Mouse (Mus musculus) limb, embryonic 12.5 days (tissue): ENCODE measurements around the gene Crebzf. TPM values are rescaled to one million over a fixed set of nuclear protein-coding genes. Genes with fewer than 3 reads are reported as not detected.
A peak's percentile ranks its signal among the peaks of the same experiment; 100 is the strongest.

Experiments used
- ATAC-seq: fragments of 200-750 bp; cut with Nextera tagmentation; 2 replicates; pipeline ENCODE4 v1.8.0; 2017; ENCODE audit warnings: low read depth, moderate TSS enrichment; ENCODE audit not compliant: insufficient number of reproducible peaks, insufficient read depth, low FRiP score, low TSS enrichment
- H3K27ac ChIP-seq: fragments of 300-500 bp; sonication (generic); 2 replicates; pipeline ENCODE4 v1.5.1; 2016; ENCODE audit warnings: mild to moderate bottlenecking, moderate library complexity
- H3K27me3 ChIP-seq: fragments of 300-500 bp; sonication (generic); 2 replicates; pipeline ENCODE4 v1.6.1; 2016; ENCODE audit warnings: mild to moderate bottlenecking, moderate library complexity
- H3K36me3 ChIP-seq: fragments of 300-500 bp; sonication (generic); 2 replicates; pipeline ENCODE4 v1.6.1; 2016; ENCODE audit warnings: mild to moderate bottlenecking, moderate library complexity
- H3K4me1 ChIP-seq: fragments of 300-500 bp; sonication (generic); replicated peaks from 2 replicates; pipeline ENCODE4 v1.6.1; 2016
- H3K4me2 ChIP-seq: fragments of 300-500 bp; sonication (generic); 2 replicates; pipeline ENCODE4 v1.6.1; 2016; ENCODE audit warnings: mild to moderate bottlenecking, moderate library complexity
- H3K4me3 ChIP-seq: fragments of 300-500 bp; sonication (generic); replicated peaks from 2 replicates; pipeline ENCODE4 v1.5.1; 2016; ENCODE audit warnings: mild to moderate bottlenecking
- H3K9ac ChIP-seq: fragments of 300-500 bp; sonication (generic); replicated peaks from 2 replicates; pipeline ENCODE4 v1.6.1; 2016; ENCODE audit warnings: mild to moderate bottlenecking, moderate library complexity
- H3K9me3 ChIP-seq: fragments of 300-500 bp; sonication (generic); 2 replicates; pipeline ENCODE4 v1.6.1; 2016; ENCODE audit warnings: mild to moderate bottlenecking, moderate library complexity
- WGBS: fragments of 180-500 bp; shearing (Covaris S2); methylation state at CpG from one replicate; pipeline ENCODE4 v1.1.7; 2016; 5-methylcytosine and 5-hydroxymethylcytosine counted together
- polyA plus RNA-seq: library from polyadenylated mRNA; unstranded; fragments of >200 nt; fragmentation: Nextera tagmentation; extraction: Ambion mirVana; gene quantifications from 2 replicates; pipeline ENCODE4 v1.2.1, GENCODE M21; 2016

Crebzf gene
- polyA plus RNA-seq, 1 experiment from 2014 or later: 59.5 TPM

DNA sequence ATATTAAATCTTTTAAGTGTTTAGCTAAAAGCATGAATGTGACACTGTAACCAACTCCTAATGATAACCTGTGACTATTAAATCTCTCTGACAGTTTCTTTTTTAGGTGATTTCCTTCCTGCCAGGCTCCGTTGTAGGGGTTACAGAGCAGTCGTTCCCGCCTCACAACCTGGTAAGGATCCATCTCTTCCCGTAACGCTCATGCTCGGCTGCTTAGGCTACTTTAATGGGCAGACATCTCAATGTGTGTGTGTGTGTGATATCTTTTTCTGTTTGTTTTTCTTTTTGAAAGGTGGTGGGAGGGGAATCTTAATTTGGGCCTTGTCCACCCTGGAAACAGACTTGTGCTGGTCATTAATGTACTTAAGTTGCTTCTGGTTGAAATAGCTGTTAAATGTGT lies 1.7 kb downstream of the Crebzf start:
- Histone ChIP-seq H3K27ac (peak overlapping the region; percentile 99; the same call in 1 of the 2 replicates), H3K4me1 (0 out of 2 replicates have a peak, but pooled peaks cover 3% of the 10 kb centered on the region), H3K9ac (peak overlapping the region; percentile 99), H3K4me2 (peak overlapping the region; percentile 95), H3K4me3 (peak overlapping the region; percentile 96), H3K27me3 (no peaks in the 10 kb centered on the region), H3K9me3 (no peaks in the 10 kb centered on the region), H3K36me3 (peaks cover 14% of the 10 kb centered on the region)
- ATAC-seq: no peak
- WGBS: 0% methylated on average over 6 of the region's 6 CpGs

DNA sequence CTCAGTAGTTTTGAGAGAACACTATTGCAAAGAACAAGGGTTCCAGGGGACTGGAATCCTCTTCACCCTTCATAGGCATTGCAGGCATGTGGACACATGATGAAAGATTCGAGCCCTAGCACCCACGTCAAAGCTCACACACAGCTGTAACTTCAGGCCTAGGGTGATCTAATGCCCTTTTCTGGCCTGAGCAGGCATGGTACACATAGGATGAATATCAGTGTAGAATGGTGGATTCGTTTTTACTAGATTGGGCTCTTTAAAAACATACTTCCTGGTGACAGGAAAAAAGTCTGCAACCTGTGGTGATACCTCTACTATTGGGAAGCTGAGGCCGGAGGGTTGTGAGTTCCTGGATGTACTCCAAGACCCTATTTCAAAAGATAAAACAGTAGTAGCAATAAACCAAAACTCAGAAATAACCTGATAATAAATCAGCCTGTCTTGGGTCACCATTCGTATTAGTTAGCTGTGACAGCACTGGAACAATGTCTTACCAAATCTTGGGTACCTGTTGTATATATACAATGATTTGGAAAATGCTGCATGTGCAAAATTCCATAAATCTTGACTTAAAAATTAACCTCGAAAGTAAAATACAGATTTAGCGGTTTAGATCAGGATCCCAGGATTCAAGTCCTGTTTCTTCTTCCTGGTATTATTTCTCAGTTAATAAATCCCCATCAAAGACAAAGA lies 13.8 kb downstream of the Crebzf start:
- H3K27ac ChIP-seq: no peak overlapping the region; the same call in 1 of the 2 replicates
- peaks cover 31% of the 10 kb centered on the region for H3K36me3 ChIP-seq
- H3K27me3 ChIP-seq: no peaks in the 10 kb centered on the region
- ATAC-seq: no peak
- 32% methylated on average over 7 of the region's 7 CpGs for WGBS
- H3K4me1 ChIP-seq: peaks cover 10% of the 10 kb centered on the region
- H3K4me2 ChIP-seq: peak overlapping the region; percentile 66
- peak overlapping the region; percentile 72 for H3K4me3 ChIP-seq
- H3K9me3 ChIP-seq: no peaks in the 10 kb centered on the region
- H3K9ac ChIP-seq: peak overlapping the region; percentile 74

DNA sequence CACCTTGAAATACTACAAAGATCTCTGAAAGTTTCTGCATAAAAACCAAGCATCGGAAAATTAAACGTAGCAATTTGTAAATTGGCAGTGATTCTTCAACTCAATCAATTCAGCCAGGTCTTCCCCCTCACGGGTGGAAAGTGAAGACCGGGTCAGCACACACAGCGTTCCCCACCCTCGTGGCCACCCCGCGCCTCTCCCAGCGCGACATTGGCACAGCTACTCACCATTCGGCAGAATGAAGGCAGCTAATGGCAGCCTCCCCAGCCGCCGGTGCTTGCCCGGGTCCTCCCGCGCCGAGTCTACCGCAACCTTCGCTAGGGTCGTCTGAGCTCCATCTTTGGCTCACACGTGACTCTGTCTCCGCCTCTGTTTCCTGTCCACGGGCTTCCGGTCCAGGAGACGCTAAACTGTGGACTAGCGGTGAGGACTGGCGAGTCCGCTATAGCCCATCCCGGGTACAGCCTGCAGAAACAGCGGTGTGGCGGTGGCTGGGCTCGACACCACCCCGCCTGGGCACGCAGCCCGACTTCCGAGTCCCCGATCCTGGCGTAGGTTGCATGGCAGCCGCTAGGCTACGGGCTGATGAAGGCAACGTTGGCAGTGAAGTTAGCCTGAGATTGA lies 14.4 kb downstream of the Crebzf start, which contains the start of gene Tmem126a:
Gene Tmem126a, minus strand, starts transcription at position 385 of the 624 bp plus-strand sequence.
- Histone ChIP-seq H3K36me3 (peaks cover 25% of the 10 kb centered on the region), H3K4me1 (peaks cover 10% of the 10 kb centered on the region), H3K9me3 (no peaks in the 10 kb centered on the region), H3K27me3 (0 out of 2 replicates have a peak, but pooled peaks cover 4% of the 10 kb centered on the region), H3K9ac (peak within 1 kb of the TSS; percentile 74), H3K4me3 (peak within 1 kb of the TSS; percentile 72), H3K4me2 (peak within 1 kb of the TSS; percentile 66), H3K27ac (peak within 1 kb of the TSS; percentile 95)
- WGBS: under 1% methylated on average over 41 of the region's 41 CpGs
- ATAC-seq: peak; percentile 98

DNA sequence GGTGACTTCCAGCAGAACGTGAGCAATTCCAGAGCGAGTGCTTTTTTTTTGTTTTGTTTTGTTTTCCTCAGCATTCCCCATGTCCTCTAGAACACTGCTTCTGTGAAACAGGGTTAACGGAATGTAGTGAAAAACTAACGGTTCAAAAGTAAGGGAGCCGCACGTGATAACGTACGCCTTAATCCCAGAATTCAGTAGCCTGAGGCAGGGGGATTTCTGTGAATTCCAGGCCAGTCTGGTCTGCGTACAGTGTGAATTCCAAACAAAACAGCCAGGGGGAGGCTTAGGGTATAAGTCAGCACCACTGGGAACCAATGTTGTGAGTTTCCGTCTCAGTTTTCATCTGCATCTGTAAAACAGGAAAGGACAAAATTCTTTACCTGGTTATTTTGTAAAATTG lies 15.0 kb downstream of the Crebzf start:
- Histone ChIP-seq H3K4me3 (peak overlapping the region; percentile 72), H3K9me3 (no peaks in the 10 kb centered on the region), H3K27ac (peak overlapping the region; percentile 95), H3K36me3 (peaks cover 21% of the 10 kb centered on the region), H3K9ac (peak overlapping the region; percentile 74), H3K27me3 (0 out of 2 replicates have a peak, but pooled peaks cover 4% of the 10 kb centered on the region), H3K4me2 (peak overlapping the region; percentile 66), H3K4me1 (peaks cover 10% of the 10 kb centered on the region)
- 12% methylated on average over 10 of the region's 10 CpGs for WGBS
- ATAC-seq: peak; percentile 50; the same call in 1 of the 2 replicates

DNA sequence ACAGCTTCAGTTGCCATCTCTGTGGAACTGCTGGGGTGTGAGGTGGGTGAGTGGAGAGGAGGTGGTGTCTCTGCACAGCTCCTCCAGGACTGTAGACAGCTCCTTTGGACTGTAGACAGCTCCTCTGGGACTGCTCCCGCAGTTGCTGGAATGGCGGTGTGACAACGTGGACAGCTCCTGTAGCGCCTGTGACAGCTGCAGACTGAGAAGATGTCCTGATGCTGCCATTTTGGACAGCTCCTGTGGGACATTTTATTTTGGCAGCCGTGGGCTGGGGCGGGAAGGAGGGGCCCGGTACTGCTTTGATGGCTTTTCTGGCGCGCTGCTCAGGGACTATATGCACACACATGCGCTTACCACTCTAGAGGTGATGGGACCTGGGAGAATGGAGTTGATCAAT lies 17.8 kb downstream of the Crebzf start:
- Histone ChIP-seq H3K4me3 (no peak overlapping the region), H3K27ac (no peak overlapping the region), H3K9ac (no peak overlapping the region), H3K36me3 (no peaks in the 10 kb centered on the region), H3K4me2 (no peak overlapping the region), H3K9me3 (no peaks in the 10 kb centered on the region), H3K27me3 (0 out of 2 replicates have a peak, but pooled peaks cover 4% of the 10 kb centered on the region), H3K4me1 (peaks cover 10% of the 10 kb centered on the region)
- ATAC-seq: no peak
- 60% methylated on average over 10 of the region's 10 CpGs for WGBS

DNA sequence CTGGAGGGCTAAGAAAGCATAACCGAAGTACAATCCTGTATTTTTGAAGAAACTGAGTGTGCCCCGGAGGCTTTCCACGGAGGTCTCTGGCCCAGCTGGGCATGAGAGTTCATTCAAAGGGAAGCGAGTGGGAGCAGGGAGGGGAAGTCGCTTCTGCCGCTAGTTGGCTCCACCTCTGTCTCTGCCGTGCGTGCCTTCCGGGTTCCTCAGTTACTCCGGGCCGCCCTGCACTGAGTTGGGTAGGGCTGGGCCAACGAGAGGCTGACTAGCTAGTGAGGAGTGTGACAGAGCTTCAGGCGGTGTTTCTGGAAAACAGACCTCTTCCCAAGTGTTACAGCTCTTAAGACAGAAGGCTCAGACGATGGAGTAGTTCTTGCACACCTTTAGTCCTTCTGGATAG lies 18.4 kb downstream of the Crebzf start:
- ATAC-seq: no peak
- Histone ChIP-seq H3K9me3 (no peaks in the 10 kb centered on the region), H3K4me2 (no peak overlapping the region), H3K4me3 (no peak overlapping the region), H3K27ac (no peak overlapping the region), H3K36me3 (no peaks in the 10 kb centered on the region), H3K9ac (no peak overlapping the region), H3K27me3 (0 out of 2 replicates have a peak, but pooled peaks cover 4% of the 10 kb centered on the region), H3K4me1 (peaks cover 5% of the 10 kb centered on the region)
- WGBS: 21% methylated on average over 14 of the region's 14 CpGs

DNA sequence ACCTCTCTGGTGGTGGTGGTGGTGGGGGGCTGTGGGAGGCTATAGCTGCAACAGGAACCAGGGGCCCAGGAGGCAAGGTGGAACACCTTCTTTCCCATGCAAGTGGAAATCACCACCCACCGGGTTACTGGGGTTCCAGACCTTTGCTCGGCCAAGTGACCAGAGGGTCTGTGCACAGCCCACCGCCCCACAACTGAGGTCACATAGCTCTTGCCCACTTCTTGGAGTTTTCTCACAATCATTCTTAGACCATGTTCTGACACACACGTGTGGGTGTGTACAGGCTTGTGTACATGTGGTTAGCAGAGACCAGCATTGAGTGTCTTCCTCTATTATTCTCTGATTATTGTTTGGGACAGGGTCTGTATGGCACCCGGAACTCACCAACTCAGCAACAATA lies 18.9 kb downstream of the Crebzf start:
- Histone ChIP-seq H3K36me3 (no peaks in the 10 kb centered on the region), H3K4me3 (no peak overlapping the region), H3K4me2 (no peak overlapping the region), H3K9ac (no peak overlapping the region), H3K27ac (no peak overlapping the region), H3K4me1 (peaks cover under 1% of the 10 kb centered on the region; the same call in 1 of the 2 replicates), H3K9me3 (no peaks in the 10 kb centered on the region), H3K27me3 (0 out of 2 replicates have a peak, but pooled peaks cover 4% of the 10 kb centered on the region)
- no peak for ATAC-seq
- 92% methylated on average over 5 of the region's 5 CpGs for WGBS

DNA sequence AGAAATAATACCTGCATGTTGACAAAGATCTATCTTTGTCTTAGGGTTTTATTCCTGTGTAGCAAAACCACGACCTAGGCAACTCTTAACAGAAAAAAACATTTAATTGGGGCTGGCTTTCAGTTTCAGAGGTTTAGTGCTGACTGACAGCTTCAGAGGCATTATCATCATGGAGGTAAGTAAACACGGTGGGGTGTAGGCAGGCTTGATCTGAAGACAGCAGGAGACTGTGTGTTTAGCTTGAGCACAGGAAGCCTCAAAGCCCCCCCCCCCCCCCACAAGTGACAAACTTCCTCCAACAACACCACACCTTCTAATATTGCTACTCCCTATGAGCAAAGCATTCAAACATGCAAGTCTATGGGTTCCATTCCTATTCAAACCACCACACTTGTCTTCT lies 31.0 kb downstream of the Crebzf start:
- Histone ChIP-seq H3K27ac (no peak overlapping the region), H3K4me3 (no peak overlapping the region), H3K9me3 (no peaks in the 10 kb centered on the region), H3K4me2 (no peak overlapping the region), H3K9ac (no peak overlapping the region), H3K4me1 (peaks cover 8% of the 10 kb centered on the region), H3K27me3 (peaks cover 9% of the 10 kb centered on the region), H3K36me3 (peaks cover 17% of the 10 kb centered on the region)
- no peak for ATAC-seq
- WGBS: 73% methylated on average over 2 of the region's 2 CpGs

DNA sequence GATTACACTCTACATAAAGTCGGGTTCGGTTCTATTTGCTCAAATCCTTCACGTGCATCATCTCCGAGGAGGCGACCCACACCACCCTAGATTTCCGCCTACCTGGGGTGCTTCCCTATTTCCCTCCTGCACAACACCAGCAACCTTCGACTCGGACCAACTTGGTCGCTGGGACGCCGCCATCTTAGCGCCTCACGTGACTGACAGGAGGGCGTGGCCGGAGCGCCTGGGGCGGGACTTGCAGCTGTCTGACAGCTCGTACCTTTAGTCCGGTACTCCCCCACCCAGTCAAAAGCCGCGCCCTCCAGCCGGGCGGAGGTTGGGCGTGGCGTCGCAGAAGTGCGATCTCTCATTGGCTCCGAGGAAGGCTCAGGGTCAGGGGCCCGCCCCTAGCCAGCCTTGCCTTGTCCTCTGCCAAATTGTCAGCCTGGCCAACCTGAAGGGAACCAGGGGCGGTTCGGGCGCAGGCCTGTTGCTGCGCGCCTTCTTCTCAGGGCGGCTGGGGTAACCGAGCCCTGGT lies 33.3 kb downstream of the Crebzf start, which contains the start of gene Tmem126b:
Gene Tmem126b, minus strand, starts transcription at position 209 of the 520 bp plus-strand sequence.
- Histone ChIP-seq H3K36me3 (no peaks in the 10 kb centered on the region), H3K27me3 (peaks cover 9% of the 10 kb centered on the region), H3K4me3 (peak within 1 kb of the TSS; percentile 58), H3K9me3 (no peaks in the 10 kb centered on the region), H3K27ac (peak within 1 kb of the TSS; percentile 56), H3K4me1 (peaks cover 8% of the 10 kb centered on the region), H3K9ac (peak within 1 kb of the TSS; percentile 63), H3K4me2 (peak within 1 kb of the TSS; percentile 87)
- peak; percentile 100 for ATAC-seq
- under 1% methylated on average over 36 of the region's 36 CpGs for WGBS

DNA sequence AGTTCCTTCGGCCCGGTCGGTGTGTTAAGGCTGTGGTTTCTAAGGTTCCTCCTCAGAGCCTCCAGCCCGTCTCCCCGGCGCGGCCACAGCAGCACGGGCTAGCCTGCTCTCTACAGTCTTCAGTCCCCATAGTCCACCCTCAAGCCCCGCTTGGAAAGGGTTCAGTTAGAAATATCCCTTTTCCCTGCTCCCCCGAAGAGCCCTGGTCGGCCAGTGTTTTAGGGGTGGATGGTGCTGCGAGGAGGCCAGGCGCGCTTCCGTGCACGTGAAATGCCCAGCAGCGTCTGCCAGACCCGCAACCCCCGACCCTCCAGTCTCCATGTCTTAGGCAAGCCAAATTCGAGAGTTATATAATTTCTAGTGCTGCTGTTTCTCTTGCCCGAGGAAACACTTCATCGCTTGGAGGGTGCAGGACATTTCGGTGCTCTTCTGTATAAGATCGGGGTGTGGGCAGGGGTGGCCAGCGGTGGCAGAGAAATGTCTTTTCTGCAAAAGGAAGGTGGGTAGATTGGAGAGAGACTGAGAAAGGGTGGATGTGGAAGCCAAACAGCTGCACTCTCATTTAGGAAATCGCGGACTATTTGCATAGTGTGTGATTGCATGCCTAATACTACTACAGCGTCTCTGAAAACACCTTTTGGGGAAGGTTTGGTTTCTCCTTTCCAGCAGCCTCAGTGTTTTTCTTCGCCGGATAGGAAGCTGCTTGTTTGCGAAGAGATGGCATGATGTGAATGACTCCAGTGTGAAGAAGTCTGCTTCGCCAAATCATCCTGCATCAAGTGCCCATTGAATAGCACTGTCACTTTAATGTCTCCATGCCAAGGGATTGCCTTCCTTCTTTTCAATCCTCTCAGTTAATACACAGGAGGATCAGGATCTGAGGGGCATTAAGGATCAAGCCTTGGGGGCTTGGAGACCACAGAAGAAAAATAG lies 34.0 kb downstream of the Crebzf start, which contains the start of gene Dlg2:
Gene Dlg2, plus strand, starts transcription at position 360 of the 933 bp plus-strand sequence.
- Histone ChIP-seq H3K9me3 (no peaks in the 10 kb centered on the region), H3K9ac (peak within 1 kb of the TSS; percentile 63), H3K27ac (peak within 1 kb of the TSS; percentile 56), H3K27me3 (peaks cover 9% of the 10 kb centered on the region), H3K4me3 (peak within 1 kb of the TSS; percentile 58), H3K4me1 (peaks cover 8% of the 10 kb centered on the region), H3K36me3 (no peaks in the 10 kb centered on the region), H3K4me2 (peak within 1 kb of the TSS; percentile 87)
- ATAC-seq: no peak
- under 1% methylated on average over 32 of the region's 32 CpGs for WGBS
